Mouse (Mus musculus): ENCODE data around the gene Cfi.

DNA sequence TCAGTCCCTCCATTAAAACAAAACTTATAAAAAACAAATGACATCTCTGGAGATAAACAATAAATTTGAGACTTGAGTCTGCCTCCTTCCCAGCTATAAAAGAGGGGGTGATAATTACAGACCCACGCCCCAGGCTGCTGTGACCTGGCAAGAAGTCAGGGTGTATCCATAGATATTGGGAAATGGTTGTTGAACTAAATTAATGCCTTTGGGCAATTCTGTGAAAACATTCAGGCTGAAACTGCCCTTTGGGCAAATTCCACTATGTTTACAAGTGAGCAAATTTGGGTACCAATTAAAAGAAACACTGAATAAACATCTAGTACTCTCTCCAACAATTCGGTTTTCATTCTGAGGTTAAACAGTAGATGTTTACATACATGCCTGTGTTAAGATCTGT is 36.7 kb upstream of the Cfi start:
- TF ChIP-seq CTCF (conservative IDR thresholded peaks at IDR 0.05; ENCODE audit: low read length) (no peak), NANOG (IDR thresholded peaks at IDR 0.05; ENCODE audit: borderline replicate concordance, low read length) (no peak)

Data from E14TG2a.4 (cell line).